Mouse (Mus musculus): ENCODE measurements around the gene Vmn1r72.
"Not testable (repeated sequence)": the region's sequence is repeated elsewhere in the genome, so short reads cannot be mapped to it uniquely, and the experiment has no call there.

The Vmn1r72 gene

GRCm38 (mm10) chr7:11680047-11680446 lies at the start of gene Vmn1r72:
Gene Vmn1r72 (minus strand): TSS chr7:11680147.
- in situ Hi-C loops (cut with MboI, MseI): not testable (repeated sequence)

- in situ Hi-C loops (cut with MboI, MseI): not testable (repeated sequence)
Measured at GRCm38 (mm10) chr7:11617082-11617481, 62.9 kb downstream of the Vmn1r72 start.

All from T-helper 1 cell (primary cell).